Mouse (Mus musculus) stomach, embryonic 14.5 days (tissue): ENCODE data around the gene Rbm39. TPM values are rescaled to one million over a fixed set of nuclear protein-coding genes. Genes with fewer than 3 reads are reported as not detected.
A peak's percentile ranks its signal among the peaks of the same experiment; 100 is the strongest.
"Not testable (repeated sequence)": the region's sequence is repeated elsewhere in the genome, so short reads cannot be mapped to it uniquely, and the experiment has no call there.

Experiments used
- ATAC-seq: fragments of 200-750 bp; cut with Nextera tagmentation; 2 replicates; pipeline ENCODE4 v1.8.0; 2017; ENCODE audit warnings: low read depth, moderate TSS enrichment; ENCODE audit not compliant: insufficient number of reproducible peaks, insufficient read depth, low FRiP score
- H3K27ac ChIP-seq: fragments of 300-500 bp; sonication (generic); 2 replicates; pipeline ENCODE4 v1.5.1; 2014; ENCODE audit warnings: mild to moderate bottlenecking, low read length, moderate library complexity, mixed read lengths
- H3K27me3 ChIP-seq: fragments of 300-500 bp; sonication (generic); 2 replicates; pipeline ENCODE4 v1.6.1; 2014; ENCODE audit warnings: low read length, control low read depth, mixed read lengths; ENCODE audit not compliant: control insufficient read depth, insufficient read depth
- H3K36me3 ChIP-seq: fragments of 300-500 bp; sonication (generic); 2 replicates; pipeline ENCODE4 v1.6.1; 2014; ENCODE audit warnings: mild to moderate bottlenecking, control low read depth, low read length, moderate library complexity, mixed read lengths; ENCODE audit not compliant: control insufficient read depth, insufficient read depth
- H3K4me1 ChIP-seq: fragments of 300-500 bp; sonication (generic); 2 replicates; pipeline ENCODE4 v1.6.1; 2014; ENCODE audit warnings: low read length, control low read depth, mixed read lengths; ENCODE audit not compliant: control insufficient read depth, insufficient read depth
- H3K4me2 ChIP-seq: fragments of 300-500 bp; sonication (generic); replicated peaks from 2 replicates; pipeline ENCODE4 v1.6.1; 2014; ENCODE audit warnings: low read depth, low read length, control low read depth
- H3K4me3 ChIP-seq: fragments of 300-500 bp; sonication (generic); 2 replicates; pipeline ENCODE4 v1.5.1; 2014; ENCODE audit warnings: low read depth, low read length, control low read depth
- H3K9ac ChIP-seq: fragments of 300-500 bp; sonication (generic); replicated peaks from 2 replicates; pipeline ENCODE4 v1.6.1; 2014; ENCODE audit warnings: low read depth, mild to moderate bottlenecking, control low read depth, low read length, moderate library complexity, mixed read lengths
- H3K9me3 ChIP-seq: fragments of 300-500 bp; sonication (generic); 2 replicates; pipeline ENCODE4 v1.6.1; 2016; ENCODE audit warnings: low read depth, low read length, control low read depth; ENCODE audit not compliant: control insufficient read depth
- WGBS: fragments of 180-500 bp; shearing (Covaris S2); extraction: QIAGEN DNeasy Blood & Tissue Kit; methylation state at CpG from one replicate; pipeline ENCODE4 v1.1.7; 2014; 5-methylcytosine and 5-hydroxymethylcytosine counted together
- polyA plus RNA-seq: library from polyadenylated mRNA; unstranded; fragments of >200 nt; fragmentation: Nextera tagmentation; extraction: Ambion mirVana; gene quantifications from 2 replicates; pipeline ENCODE4 v1.2.1, GENCODE M21; 2014

Gene Rbm39
- polyA plus RNA-seq, 1 experiment from 2014 or later, result 766 TPM

DNA sequence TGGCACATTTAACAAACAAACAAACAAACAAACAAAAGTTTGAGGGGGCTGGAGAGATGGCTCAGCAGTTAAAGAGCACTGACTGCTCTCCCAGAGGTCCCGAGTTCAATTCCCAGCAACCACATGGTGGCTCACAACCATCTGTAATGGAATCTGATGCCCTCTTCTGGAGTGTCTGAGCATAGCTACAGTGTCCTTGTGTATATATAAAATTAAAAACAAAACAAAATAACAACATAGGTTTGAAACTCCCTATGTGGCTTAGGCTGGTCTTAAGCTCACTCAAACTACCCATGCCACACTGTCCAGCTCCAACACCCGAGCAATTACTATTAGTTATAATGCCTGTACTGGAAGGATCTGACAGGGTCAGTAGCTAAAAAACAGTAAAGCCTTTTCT is 37.2 kb downstream of the Rbm39 start:
- Histone ChIP-seq H3K9ac (peak overlapping the region; percentile 73; the same call in 1 of the 2 replicates), H3K9me3 (no peaks in the 10 kb centered on the region), H3K27me3 (no peaks in the 10 kb centered on the region), H3K4me3 (peak overlapping the region; percentile 64), H3K36me3 (peaks cover 13% of the 10 kb centered on the region), H3K4me1 (peaks cover 5% of the 10 kb centered on the region; the same call in 1 of the 2 replicates), H3K4me2 (peak overlapping the region; percentile 82), H3K27ac (no peak overlapping the region)
- ATAC-seq, result no peak
- 76% methylated on average over 2 of the region's 2 CpGs for WGBS

GRCm38 (mm10) chr2:156135695-156136094 is 44.3 kb downstream of the Rbm39 start:
- no peak overlapping the region for H3K4me3 ChIP-seq
- H3K4me2 ChIP-seq, result no peak overlapping the region
- no peaks in the 10 kb centered on the region for H3K9me3 ChIP-seq
- H3K36me3 ChIP-seq, result no peaks in the 10 kb centered on the region
- H3K27me3 ChIP-seq, result no peaks in the 10 kb centered on the region
- 74% methylated on average over 6 of the region's 6 CpGs for WGBS
- H3K9ac ChIP-seq, result no peak overlapping the region
- no peak overlapping the region for H3K27ac ChIP-seq
- no peaks in the 10 kb centered on the region for H3K4me1 ChIP-seq
- no peak for ATAC-seq

GRCm38 (mm10) chr2:156134161-156134560 is 45.9 kb downstream of the Rbm39 start:
- Histone ChIP-seq H3K4me3 (no peak overlapping the region), H3K9ac (no peak overlapping the region), H3K4me1 (no peaks in the 10 kb centered on the region), H3K9me3 (no peaks in the 10 kb centered on the region), H3K27me3 (no peaks in the 10 kb centered on the region), H3K4me2 (no peak overlapping the region), H3K36me3 (no peaks in the 10 kb centered on the region), H3K27ac (no peak overlapping the region)
- WGBS, result 90% methylated on average over 5 of the region's 5 CpGs
- ATAC-seq, result no peak

GRCm38 (mm10) chr2:156126992-156127391 is 53.0 kb downstream of the Rbm39 start, which contains the start of gene Gm28036:
Gene Gm28036, minus strand, starts transcription at chr2:156127092.
- Histone ChIP-seq H3K9me3 (no peaks in the 10 kb centered on the region), H3K27ac (no peak within 1 kb of the TSS), H3K4me1 (no peaks in the 10 kb centered on the region), H3K9ac (no peak within 1 kb of the TSS), H3K27me3 (no peaks in the 10 kb centered on the region), H3K4me2 (no peak within 1 kb of the TSS), H3K4me3 (no peak within 1 kb of the TSS), H3K36me3 (peaks cover 3% of the 10 kb centered on the region; the same call in 1 of the 2 replicates)
- 93% methylated on average over 5 of the region's 5 CpGs for WGBS
- no peak for ATAC-seq

GRCm38 (mm10) chr2:156123731-156124130 is 56.3 kb downstream of the Rbm39 start:
- Histone ChIP-seq H3K36me3 (peaks cover 3% of the 10 kb centered on the region; the same call in 1 of the 2 replicates), H3K9me3 (no peaks in the 10 kb centered on the region), H3K4me3 (no peak overlapping the region), H3K9ac (no peak overlapping the region), H3K27me3 (no peaks in the 10 kb centered on the region), H3K27ac (no peak overlapping the region), H3K4me1 (no peaks in the 10 kb centered on the region), H3K4me2 (no peak overlapping the region)
- 87% methylated on average over 5 of the region's 5 CpGs for WGBS
- no peak for ATAC-seq

- ATAC-seq, result no peak
These were observed 60.5 kb downstream of the Rbm39 start for GRCm38 (mm10) chr2:156119566-156119965.

DNA sequence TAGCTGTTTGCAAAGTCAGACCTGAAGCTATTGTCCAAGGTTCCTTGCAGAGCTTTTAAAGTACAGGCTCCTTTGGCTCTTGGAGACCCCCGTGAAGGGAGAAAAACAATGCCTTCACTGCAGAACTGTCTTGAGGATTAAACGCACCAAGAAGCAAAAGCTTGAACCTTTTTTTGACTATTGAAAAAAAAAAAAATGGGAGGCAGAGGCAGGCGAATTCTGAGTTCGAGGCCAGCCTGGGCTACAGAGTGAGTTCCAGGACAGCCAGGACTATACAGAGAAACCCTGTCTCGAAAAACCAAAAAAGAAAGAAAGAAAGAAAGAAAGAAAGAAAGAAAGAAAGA is 68.0 kb downstream of the Rbm39 start:
- Histone ChIP-seq H3K27ac (peak overlapping the region; percentile 90; the same call in 1 of the 2 replicates), H3K9ac (peak overlapping the region; percentile 99; the same call in 1 of the 2 replicates), H3K4me3 (peak overlapping the region; percentile 97), H3K4me2 (peak overlapping the region; percentile 44)
- WGBS, result 20% methylated on average over 5 of the region's 5 CpGs
- not testable (repeated sequence) for H3K36me3 ChIP-seq, ATAC-seq, H3K9me3 ChIP-seq, H3K4me1 ChIP-seq, H3K27me3 ChIP-seq

More at GRCm38 (mm10) chr2:156119566-156119965, 60.5 kb downstream of the Rbm39 start:
- no peaks in the 10 kb centered on the region for H3K9me3 ChIP-seq
- H3K27me3 ChIP-seq, result no peaks in the 10 kb centered on the region
- H3K36me3 ChIP-seq, result no peaks in the 10 kb centered on the region; the same call in 1 of the 2 replicates
- no peak overlapping the region for H3K4me2 ChIP-seq
- H3K4me3 ChIP-seq, result no peak overlapping the region
- H3K27ac ChIP-seq, result no peak overlapping the region
- no peak overlapping the region for H3K9ac ChIP-seq
- no peaks in the 10 kb centered on the region for H3K4me1 ChIP-seq

DNA sequence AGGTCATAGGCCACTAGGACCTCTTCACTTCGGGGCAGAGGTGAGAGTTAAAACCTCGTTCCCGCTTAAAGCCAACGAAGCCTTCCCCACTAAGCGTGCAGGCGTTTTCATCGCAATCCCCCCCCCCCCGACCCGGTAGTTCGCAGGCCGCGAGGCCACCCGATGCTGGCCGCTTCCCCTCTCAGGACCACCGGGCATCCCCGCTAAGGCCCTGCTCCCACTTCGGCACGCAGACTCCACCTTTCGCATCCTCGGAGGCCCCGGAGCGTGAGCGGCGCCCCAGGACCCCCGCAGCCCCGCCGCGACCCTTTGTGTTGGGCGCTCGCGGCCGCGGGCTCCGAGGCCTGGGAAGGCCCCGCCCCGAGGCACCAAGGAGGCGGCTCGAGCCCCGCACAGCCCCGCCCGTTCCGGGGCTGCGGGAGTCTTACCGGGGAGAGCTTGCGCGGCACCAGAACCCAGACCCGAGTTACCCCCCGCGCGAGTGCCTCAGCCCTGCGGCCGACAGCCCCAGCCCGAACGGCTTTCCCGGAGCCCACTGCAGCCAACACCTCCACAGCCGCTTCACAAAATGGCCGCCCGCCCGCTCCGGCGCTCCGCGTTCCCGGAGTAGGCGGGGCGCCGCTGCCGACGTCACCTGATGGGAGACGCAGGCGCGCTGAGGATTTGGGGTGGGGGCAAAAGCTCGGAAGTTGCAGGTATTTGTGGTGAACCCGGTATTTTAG is 68.5 kb downstream of the Rbm39 start, which contains the start of the genes Cpne1 and Rbm12:
TSS of gene Cpne1 (minus strand) at position 608 of the 722 bp plus-strand sequence.
TSS of gene Rbm12 (minus strand) at position 621 of the 722 bp plus-strand sequence.
- peak; percentile 90 for ATAC-seq
- under 1% methylated on average over 65 of the region's 74 CpGs for WGBS
- peak within 1 kb of the TSS; percentile 97 for H3K4me3 ChIP-seq
- H3K27me3 ChIP-seq, result no peaks in the 10 kb centered on the region
- peaks cover 10% of the 10 kb centered on the region; the same call in 1 of the 2 replicates for H3K4me1 ChIP-seq
- H3K4me2 ChIP-seq, result peak within 1 kb of the TSS; percentile 51
- no peaks in the 10 kb centered on the region for H3K9me3 ChIP-seq
- peak within 1 kb of the TSS; percentile 99 for H3K9ac ChIP-seq
- peak within 1 kb of the TSS; percentile 90 for H3K27ac ChIP-seq
- H3K36me3 ChIP-seq, result no peaks in the 10 kb centered on the region
